Mouse (Mus musculus): Measurements from ENCODE around the gene Tmem50a. TPM values are rescaled to one million over a fixed set of nuclear protein-coding genes. Genes with fewer than 3 reads are reported as not detected.
"Not testable (repeated sequence)": the region's sequence is repeated elsewhere in the genome, so short reads cannot be mapped to it uniquely, and the experiment has no call there.

Tmem50a gene
- polyA plus RNA-seq, 2 experiments, result 44.2 to 65.1 TPM

DNA sequence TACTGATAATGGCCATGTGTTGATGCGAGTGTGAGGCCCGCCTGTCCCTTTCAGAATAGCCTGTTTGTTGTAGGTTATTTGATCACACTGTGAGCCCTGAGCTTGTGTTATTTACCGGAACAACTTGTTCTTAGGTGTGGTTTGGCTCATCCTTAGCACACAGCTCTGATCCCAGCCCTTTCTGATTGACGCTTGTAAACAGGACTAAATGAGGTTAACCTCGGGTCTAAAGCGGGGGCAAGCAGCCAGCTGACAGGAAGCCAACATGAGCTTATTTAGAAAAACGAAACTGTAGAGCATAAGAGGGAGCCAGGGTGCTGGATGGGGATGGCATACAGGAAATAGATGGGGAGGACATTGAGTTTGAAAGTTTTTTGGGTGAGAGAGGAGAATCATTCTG is 3.6 kb upstream of the Tmem50a start:
- DNase-seq (ENCODE audit: low read depth in 3 of 3, low spot score in 3 of 3) (no peak), ATAC-seq (ENCODE audit: insufficient read depth) (no peak)
- Histone ChIP-seq H3K27me3 (ENCODE audit: control insufficient read depth, insufficient read depth, low read length) (no peaks in the 10 kb centered on the region), H3K9ac (replicated peaks) (peak overlapping the region; percentile 4; the same call in 1 of the 2 replicates), H3K4me2 (ENCODE audit: low read depth) (no peak overlapping the region), H3K36me3 (replicated peaks; ENCODE audit: control insufficient read depth, insufficient read depth, low read depth) (no peaks in the 10 kb centered on the region), H3K9me3 (ENCODE audit: control insufficient read depth, low read length) (no peaks in the 10 kb centered on the region), H3K27ac (peak overlapping the region; percentile 66), H3K4me3 (ENCODE audit: insufficient read depth in 1 of 2, low read depth in 2 of 2, low read length in 2 of 2) (no peak overlapping the region), H3K4me1 (replicated peaks; ENCODE audit: control insufficient read depth in 2 of 2, insufficient read depth in 2 of 2, low read length in 1 of 2) (peaks cover 37 to 53% of the 10 kb centered on the region in 2 experiments)
- TF ChIP-seq CTCF (IDR thresholded peaks at IDR 0.05; ENCODE audit: low read depth), result no peak
- no peak for TF ChIP-seq EP300 (IDR thresholded peaks at IDR 0.05; ENCODE audit: low read depth)
- 27% methylated on average over 7 of the region's 7 CpGs for WGBS (ENCODE audit: insufficient replicate concordance)

- DNase-seq (ENCODE audit: low read depth in 3 of 3, low spot score in 3 of 3) (peak in 2 of 3 experiments; percentile 45 to 54), ATAC-seq (ENCODE audit: insufficient read depth) (no peak)
- Histone ChIP-seq H3K27ac (peak overlapping the region; percentile 66), H3K9ac (replicated peaks) (no peak overlapping the region), H3K27me3 (ENCODE audit: control insufficient read depth, insufficient read depth, low read length) (no peaks in the 10 kb centered on the region), H3K9me3 (ENCODE audit: control insufficient read depth, low read length) (no peaks in the 10 kb centered on the region), H3K4me1 (replicated peaks; ENCODE audit: control insufficient read depth in 2 of 2, insufficient read depth in 2 of 2, low read length in 1 of 2) (peaks cover 34 to 53% of the 10 kb centered on the region in 2 experiments), H3K36me3 (replicated peaks; ENCODE audit: control insufficient read depth, insufficient read depth, low read depth) (peaks cover 7% of the 10 kb centered on the region), H3K4me2 (ENCODE audit: low read depth) (peak overlapping the region; percentile 41), H3K4me3 (ENCODE audit: insufficient read depth in 1 of 2, low read depth in 2 of 2, low read length in 2 of 2) (no peak overlapping the region)
- 8% methylated on average over 3 of the region's 3 CpGs for WGBS (ENCODE audit: insufficient replicate concordance)
- TF ChIP-seq EP300 (IDR thresholded peaks at IDR 0.05; ENCODE audit: low read depth) (peak; percentile 58), CTCF (IDR thresholded peaks at IDR 0.05; ENCODE audit: low read depth) (no peak)
Observed at GRCm38 (mm10) chr4:134917194-134917593, 2.4 kb upstream of the Tmem50a start.

GRCm38 (mm10) chr4:134915223-134916050 is 613 bp upstream of the Tmem50a start:
- DNase-seq (ENCODE audit: low read depth in 3 of 3, low spot score in 3 of 3) (no peak), ATAC-seq (ENCODE audit: insufficient read depth) (no peak)
- peaks cover 13% of the 10 kb centered on the region for H3K36me3 ChIP-seq (replicated peaks; ENCODE audit: control insufficient read depth, insufficient read depth, low read depth)
- peak overlapping the region; percentile 99 for H3K27ac ChIP-seq
- H3K4me1 ChIP-seq (replicated peaks; ENCODE audit: control insufficient read depth in 2 of 2, insufficient read depth in 2 of 2, low read length in 1 of 2), result peaks cover 34 to 52% of the 10 kb centered on the region in 2 experiments
- peak overlapping the region; percentile 64 to 99 for H3K4me3 ChIP-seq (ENCODE audit: insufficient read depth in 1 of 2, low read depth in 2 of 2, low read length in 2 of 2)
- no peaks in the 10 kb centered on the region for H3K27me3 ChIP-seq (ENCODE audit: control insufficient read depth, insufficient read depth, low read length)
- WGBS (ENCODE audit: insufficient replicate concordance), result 65% methylated on average over 14 of the region's 14 CpGs
- peak overlapping the region; percentile 99 for H3K4me2 ChIP-seq (ENCODE audit: low read depth)
- no peaks in the 10 kb centered on the region for H3K9me3 ChIP-seq (ENCODE audit: control insufficient read depth, low read length)
- no peak for TF ChIP-seq CTCF (IDR thresholded peaks at IDR 0.05; ENCODE audit: low read depth)
- no peak for TF ChIP-seq EP300 (IDR thresholded peaks at IDR 0.05; ENCODE audit: low read depth)
- H3K9ac ChIP-seq (replicated peaks), result peak overlapping the region; percentile 91

- ATAC-seq (ENCODE audit: insufficient read depth) (peak; percentile 82), DNase-seq (ENCODE audit: low read depth in 3 of 3, low spot score in 3 of 3) (no peak)
- H3K27ac ChIP-seq, result peak overlapping the region; percentile 99
- TF ChIP-seq CTCF (IDR thresholded peaks at IDR 0.05; ENCODE audit: low read depth), result no peak
- no peak for TF ChIP-seq EP300 (IDR thresholded peaks at IDR 0.05; ENCODE audit: low read depth)
- peak overlapping the region; percentile 64 to 99 for H3K4me3 ChIP-seq (ENCODE audit: insufficient read depth in 1 of 2, low read depth in 2 of 2, low read length in 2 of 2)
- H3K4me1 ChIP-seq (replicated peaks; ENCODE audit: control insufficient read depth in 2 of 2, insufficient read depth in 2 of 2, low read length in 1 of 2), result peaks cover 33 to 41% of the 10 kb centered on the region in 2 experiments
- peak overlapping the region; percentile 99 for H3K4me2 ChIP-seq (ENCODE audit: low read depth)
- no peaks in the 10 kb centered on the region for H3K27me3 ChIP-seq (ENCODE audit: control insufficient read depth, insufficient read depth, low read length)
- no peaks in the 10 kb centered on the region for H3K9me3 ChIP-seq (ENCODE audit: control insufficient read depth, low read length)
- peak overlapping the region; percentile 91 for H3K9ac ChIP-seq (replicated peaks)
- H3K36me3 ChIP-seq (replicated peaks; ENCODE audit: control insufficient read depth, insufficient read depth, low read depth), result peaks cover 18% of the 10 kb centered on the region
- WGBS (ENCODE audit: insufficient replicate concordance), result under 1% methylated on average over 43 of the region's 43 CpGs
Observed at GRCm38 (mm10) chr4:134914122-134914863, 531 bp downstream of the Tmem50a start.

DNA sequence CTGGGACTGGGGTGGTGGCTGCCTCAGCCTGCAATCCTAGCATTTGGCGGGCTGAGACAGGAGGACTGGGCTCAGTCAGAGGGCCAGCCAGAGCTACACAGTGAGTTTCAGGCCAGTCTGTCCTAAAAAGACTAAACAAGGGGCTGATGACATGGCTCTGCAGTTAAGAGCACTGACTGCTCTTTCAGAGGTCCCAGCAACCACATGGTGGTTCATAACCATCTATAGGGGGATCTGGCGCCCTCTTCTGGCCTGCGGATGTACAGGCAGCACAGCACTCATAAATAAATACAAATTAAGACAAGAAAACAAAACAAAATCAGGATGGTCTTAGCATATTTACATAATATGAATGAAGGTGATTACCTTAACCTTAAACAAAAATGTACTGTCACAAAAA is 1.4 kb downstream of the Tmem50a start:
- TF ChIP-seq CTCF (IDR thresholded peaks at IDR 0.05; ENCODE audit: low read depth) (peak; percentile 95), EP300 (IDR thresholded peaks at IDR 0.05; ENCODE audit: low read depth) (no peak; the same call in 1 of the 2 replicates)
- H3K4me1 ChIP-seq (replicated peaks; ENCODE audit: control insufficient read depth in 2 of 2, insufficient read depth in 2 of 2, low read length in 1 of 2), result peaks cover 28 to 37% of the 10 kb centered on the region in 2 experiments
- H3K27me3 ChIP-seq (ENCODE audit: control insufficient read depth, insufficient read depth, low read length), result no peaks in the 10 kb centered on the region
- WGBS (ENCODE audit: insufficient replicate concordance), result 26% methylated on average over 3 of the region's 3 CpGs
- peak overlapping the region; percentile 11 to 99; a peak in 3 of 4 replicates for H3K4me3 ChIP-seq (ENCODE audit: insufficient read depth in 1 of 2, low read depth in 2 of 2, low read length in 2 of 2)
- H3K27ac ChIP-seq, result no peak overlapping the region; the same call in 1 of the 2 replicates
- ATAC-seq (ENCODE audit: insufficient read depth) (no peak), DNase-seq (ENCODE audit: low read depth in 3 of 3, low spot score in 3 of 3) (peak; percentile 67 to 70 (median 68))
- peak overlapping the region; percentile 91 for H3K9ac ChIP-seq (replicated peaks)
- H3K4me2 ChIP-seq (ENCODE audit: low read depth), result peak overlapping the region; percentile 99
- H3K9me3 ChIP-seq (ENCODE audit: control insufficient read depth, low read length), result no peaks in the 10 kb centered on the region
- peaks cover 25% of the 10 kb centered on the region for H3K36me3 ChIP-seq (replicated peaks; ENCODE audit: control insufficient read depth, insufficient read depth, low read depth)

DNA sequence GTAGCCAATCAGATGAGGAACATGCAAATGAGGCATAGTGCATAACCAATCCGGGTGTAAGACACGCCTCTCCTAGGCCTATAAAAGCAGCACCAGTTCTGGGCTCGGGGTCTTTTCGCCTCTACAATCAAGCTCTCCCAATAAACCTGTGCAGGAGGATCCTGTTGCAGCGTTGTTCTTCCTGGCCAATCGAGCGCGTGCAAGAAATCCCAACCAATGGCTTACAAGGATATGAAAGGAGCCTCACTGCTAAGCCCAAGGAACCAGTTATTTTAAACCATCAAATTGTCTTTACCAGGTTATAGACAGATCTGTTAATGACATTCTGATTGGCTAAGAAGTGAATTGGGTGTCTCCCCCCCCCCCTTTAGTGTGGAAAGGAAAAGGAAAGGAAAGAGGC is 3.4 kb downstream of the Tmem50a start:
- ATAC-seq (ENCODE audit: insufficient read depth); DNase-seq (ENCODE audit: low read depth in 3 of 3, low spot score in 3 of 3); H3K4me2 ChIP-seq (ENCODE audit: low read depth); H3K9me3 ChIP-seq (ENCODE audit: control insufficient read depth, low read length); H3K9ac ChIP-seq (replicated peaks); H3K27ac ChIP-seq; H3K4me3 ChIP-seq (ENCODE audit: insufficient read depth in 1 of 2, low read depth in 2 of 2, low read length in 2 of 2); H3K27me3 ChIP-seq (ENCODE audit: control insufficient read depth, insufficient read depth, low read length): not testable (repeated sequence)
- Histone ChIP-seq H3K4me1 (replicated peaks; ENCODE audit: control insufficient read depth in 2 of 2, insufficient read depth in 2 of 2, low read length in 1 of 2) (peaks cover 9 to 17% of the 10 kb centered on the region in 2 experiments), H3K36me3 (replicated peaks; ENCODE audit: control insufficient read depth, insufficient read depth, low read depth) (peaks cover 39% of the 10 kb centered on the region)
- WGBS (ENCODE audit: insufficient replicate concordance), result 91% methylated on average over 6 of the region's 8 CpGs

Measured in liver, embryonic 14.5 days (tissue).